Mouse (Mus musculus) erythroblast, embryonic 14.5 days (primary cell): ENCODE measurements around the gene Dnaaf2.

ENCODE experiments used
- GATA1 ChIP-seq: IDR thresholded peaks from 2 replicates; pipeline ENCODE4 v1.6.1; 2012; ENCODE audit warnings: low read length, inconsistent platforms, mixed read lengths
- TAL1 ChIP-seq: IDR thresholded peaks from 3 replicates; pipeline ENCODE4 v1.6.1; 2012; ENCODE audit warnings: low read length, inconsistent platforms, mixed read lengths

GRCm38 (mm10) chr12:69186811-69187471 lies 11.3 kb downstream of the Dnaaf2 start:
- TF ChIP-seq GATA1, result no peak
- TF ChIP-seq TAL1, result no peak
